Mouse (Mus musculus) 416B (cell line): ENCODE results near the gene Tfap4.
"Not testable (repeated sequence)": the region's sequence is repeated elsewhere in the genome, so short reads cannot be mapped to it uniquely, and the experiment has no call there.

Source experiments
- DNase-seq: peaks from one replicate; pipeline ENCODE4 v3.0.0; 2011; ENCODE audit warnings: low read depth

Gene Tfap4

GRCm38 (mm10) chr16:4552829-4553550 is 6.7 kb downstream of the Tfap4 start:
- DNase-seq, result peak; percentile 77

- DNase-seq, result no peak
Measured at GRCm38 (mm10) chr16:4551885-4552284, 7.8 kb downstream of the Tfap4 start.

- peak; percentile 49 for DNase-seq
Measured at GRCm38 (mm10) chr16:4551056-4551455, 8.6 kb downstream of the Tfap4 start.

- no peak for DNase-seq
Measured at GRCm38 (mm10) chr16:4548953-4549688, 10.5 kb downstream of the Tfap4 start.

GRCm38 (mm10) chr16:4547611-4548010 is 12.0 kb downstream of the Tfap4 start:
- no peak for DNase-seq

- DNase-seq, result no peak
Measured at GRCm38 (mm10) chr16:4546838-4547237, 12.8 kb downstream of the Tfap4 start.

GRCm38 (mm10) chr16:4544845-4545244 is 14.8 kb downstream of the Tfap4 start:
- no peak for DNase-seq

GRCm38 (mm10) chr16:4543266-4543665 is 16.4 kb downstream of the Tfap4 start:
- no peak for DNase-seq

- DNase-seq, result no peak
Measured at GRCm38 (mm10) chr16:4542236-4542774, 17.3 kb downstream of the Tfap4 start.

- DNase-seq, result peak; percentile 100
Measured at GRCm38 (mm10) chr16:4541501-4542198, 18.0 kb downstream of the Tfap4 start, which contains the start of gene Srl. Srl (minus strand) TSS chr16:4541816.

- DNase-seq, result no peak
Measured at GRCm38 (mm10) chr16:4541033-4541432, 18.6 kb downstream of the Tfap4 start.

GRCm38 (mm10) chr16:4540064-4540775 is 19.4 kb downstream of the Tfap4 start:
- peak; percentile 57 for DNase-seq

- DNase-seq, result peak; percentile 81
Measured at GRCm38 (mm10) chr16:4539521-4539920, 20.1 kb downstream of the Tfap4 start.

- peak; percentile 58 for DNase-seq
Measured at GRCm38 (mm10) chr16:4537616-4538358, 21.9 kb downstream of the Tfap4 start.

GRCm38 (mm10) chr16:4527373-4527772 is 32.3 kb downstream of the Tfap4 start:
- not testable (repeated sequence) for DNase-seq

- no peak for DNase-seq
Measured at GRCm38 (mm10) chr16:4523313-4524004, 36.2 kb downstream of the Tfap4 start.

GRCm38 (mm10) chr16:4522879-4523278 is 36.8 kb downstream of the Tfap4 start:
- no peak for DNase-seq

- DNase-seq, result no peak
Measured at GRCm38 (mm10) chr16:4521735-4522530, 37.7 kb downstream of the Tfap4 start.

- no peak for DNase-seq
Measured at GRCm38 (mm10) chr16:4521074-4521667, 38.5 kb downstream of the Tfap4 start.
